Mouse (Mus musculus) gastrocnemius, postnatal 14 days (tissue): Measurements from ENCODE around the gene Clic6. TPM values are rescaled to one million over a fixed set of nuclear protein-coding genes. Genes with fewer than 3 reads are reported as not detected.

ENCODE experiments used
- DNase-seq: peaks from one replicate; pipeline ENCODE4 v3.0.0; 2021; ENCODE audit warnings: mixed read lengths
- intact Hi-C: fragments of 180-260 bp; cut with DNase I; formaldehyde crosslinking; loops from one replicate; pipeline ENCODE4 v1.15.1; 2025; ENCODE audit warnings: low total_unique reads
- total RNA-seq, 2 experiments: library from RNA; stranded (reverse); gene quantifications; 2 replicates each; pipeline ENCODE4 v1.2.3; 2021

Clic6 gene
- total RNA-seq, 2 experiments from 2014 or later = 0.08 TPM; not detected in 1

- DNase-seq = no peak
- intact Hi-C loops = no loop called here
Measured at GRCm38 (mm10) chr16:92573193-92573592, 87.7 kb downstream of the Clic6 start.

- intact Hi-C loops = loop anchor here (5.0 kb wide), 1 partner anchor 117 kb away; no protein-coding TSS in a partner anchor
- DNase-seq = no peak
Measured at GRCm38 (mm10) chr16:92575792-92576191, 90.3 kb downstream of the Clic6 start.

GRCm38 (mm10) chr16:92577381-92577780 lies 91.8 kb downstream of the Clic6 start:
- intact Hi-C loops = loop anchor here (5.0 kb wide), 1 partner anchor 115 kb away; no protein-coding TSS in a partner anchor
- DNase-seq = no peak

DNA sequence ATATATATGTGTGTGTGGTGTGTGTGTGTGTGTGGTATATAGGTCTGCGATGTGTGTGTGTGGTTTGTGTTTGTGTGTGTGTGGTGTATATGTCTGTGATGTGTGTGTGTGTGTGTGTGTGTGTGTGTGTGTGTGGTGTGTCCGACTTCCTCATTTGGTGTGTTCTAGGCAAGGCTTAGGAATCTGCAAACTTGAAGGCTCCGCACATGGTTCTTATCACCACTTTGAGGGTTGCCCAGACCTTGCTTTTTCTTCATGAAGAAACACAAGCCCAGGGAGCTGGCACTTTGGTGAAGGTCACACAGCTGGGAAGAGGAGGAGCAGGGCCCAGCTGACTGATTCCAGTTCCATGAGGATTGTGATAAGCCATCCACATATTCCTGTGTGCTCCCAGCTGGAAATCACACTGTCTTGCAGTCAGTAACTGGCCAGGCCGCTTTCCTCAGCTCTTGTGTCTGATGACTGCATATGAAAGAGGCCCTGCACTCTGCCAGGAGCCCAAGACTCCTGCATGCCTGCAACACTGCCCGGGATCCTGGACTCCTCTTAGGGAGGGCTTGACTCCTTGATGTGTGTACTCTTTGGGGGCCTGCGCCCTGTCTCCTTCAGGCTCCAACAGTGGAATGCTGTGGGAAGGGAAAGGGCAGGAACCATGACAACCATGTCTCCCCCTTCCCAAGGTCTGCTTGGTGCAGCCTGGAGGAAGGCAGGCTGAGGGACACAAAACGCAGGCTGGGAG lies 93.5 kb downstream of the Clic6 start:
- intact Hi-C loops = loop anchor here (5.0 kb wide), 1 partner anchor 113 kb away; no protein-coding TSS in a partner anchor
- DNase-seq = no peak

DNA sequence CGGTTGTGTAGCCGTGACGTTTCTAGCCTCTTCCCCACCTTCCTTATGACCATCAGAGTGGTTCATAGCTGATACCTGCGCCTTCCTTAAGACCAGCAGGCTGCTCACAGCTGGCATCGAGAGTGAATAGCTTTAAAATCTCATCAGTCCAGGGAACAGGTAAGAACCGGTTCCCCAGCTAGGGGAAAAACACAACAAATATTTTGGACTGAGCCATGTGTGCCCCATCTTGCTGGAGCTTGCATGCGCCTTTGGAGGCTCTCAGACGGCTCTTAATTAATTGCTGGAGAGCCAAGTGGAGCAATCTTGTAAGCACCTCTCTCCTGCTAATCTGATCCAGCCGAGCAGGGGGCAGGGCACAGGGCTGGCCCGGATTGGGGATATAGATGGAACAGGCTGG lies 95.4 kb downstream of the Clic6 start:
- intact Hi-C loops = no loop called here
- DNase-seq = no peak

- intact Hi-C loops = no loop called here
Measured at GRCm38 (mm10) chr16:92581767-92582166, 96.2 kb downstream of the Clic6 start.

DNA sequence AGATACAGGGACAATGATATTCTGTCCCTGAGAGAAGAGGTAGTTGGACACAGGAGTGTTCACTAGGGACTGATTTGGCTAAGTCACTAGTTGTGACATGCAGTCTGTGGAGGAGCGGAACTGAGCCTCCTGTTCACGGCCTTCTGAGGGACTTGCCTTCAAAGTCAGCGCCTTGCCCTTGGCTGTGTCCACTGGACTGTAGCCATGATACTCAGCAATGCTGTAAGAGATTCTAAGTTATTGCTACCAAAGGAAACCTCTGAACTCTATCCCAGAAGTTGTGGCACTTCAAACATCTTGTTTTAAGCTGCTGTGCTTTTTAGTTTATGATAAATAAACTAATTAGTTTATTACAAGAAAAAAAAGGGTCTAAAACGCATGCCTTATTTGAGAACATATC lies 102.3 kb downstream of the Clic6 start:
- intact Hi-C loops = no loop called here
- DNase-seq = no peak

More at GRCm38 (mm10) chr16:92581767-92582166, 96.2 kb downstream of the Clic6 start:
- no peak for DNase-seq

Other genes with a start within 250 kb of the Clic6 start
- not detected for gene Kcne2, start 193.3 kb upstream of the Clic6 start, total RNA-seq
- gene Smim11, start 184.4 kb upstream of the Clic6 start, total RNA-seq = 10 to 100 TPM; 52.0 to 65.5 TPM
- gene Fam243, start 164.3 kb upstream of the Clic6 start, total RNA-seq = not detected
- not detected for gene Kcne1, start 126.3 kb upstream of the Clic6 start, total RNA-seq
- 10 to 100 TPM; 42.3 to 60.5 TPM for gene Rcan1, start 14.9 kb upstream of the Clic6 start, total RNA-seq